Mouse (Mus musculus) myocyte (in vitro differentiated cells): ENCODE data around the gene Il34. TPM values are rescaled to one million over a fixed set of nuclear protein-coding genes. Genes with fewer than 3 reads are reported as not detected.

Experiments
- H3K27me3 ChIP-seq: one replicate; pipeline ENCODE4 v1.6.1; 2011; ENCODE audit not compliant: control insufficient read depth, insufficient read depth, insufficient read length
- H3K36me3 ChIP-seq: one replicate; pipeline ENCODE4 v1.6.1; 2011; ENCODE audit not compliant: control insufficient read depth, insufficient read depth
- H3K4me2 ChIP-seq: one replicate; pipeline ENCODE4 v1.6.1; 2011; ENCODE audit warnings: low read depth, control low read depth
- H3K4me3 ChIP-seq: one replicate; pipeline ENCODE4 v1.5.1; 2011; ENCODE audit warnings: mild to moderate bottlenecking, control low read depth, moderate library complexity
- H3K79me2 ChIP-seq: one replicate; pipeline ENCODE4 v1.6.1; 2011; ENCODE audit not compliant: control insufficient read depth, insufficient read depth
- H3ac ChIP-seq: one replicate; pipeline ENCODE4 v1.6.1; 2011; ENCODE audit not compliant: control insufficient read depth, insufficient read length
- CEBPB ChIP-seq: IDR thresholded peaks from 2 replicates; pipeline ENCODE4 v1.6.1; 2011; ENCODE audit warnings: mild to moderate bottlenecking, moderate library complexity; ENCODE audit not compliant: poor library complexity, insufficient read depth, severe bottlenecking
- E2F4 ChIP-seq: IDR thresholded peaks from one replicate; pipeline ENCODE4 v1.6.1; 2011; ENCODE audit warnings: mild to moderate bottlenecking, control low read depth, moderate library complexity; ENCODE audit not compliant: insufficient read depth
- MAX ChIP-seq: IDR thresholded peaks from one replicate; pipeline ENCODE4 v1.6.1; 2011; ENCODE audit warnings: low read depth, mild to moderate bottlenecking, control low read depth
- MYOD1 ChIP-seq, 3 experiments: IDR thresholded peaks; one replicate each; pipeline ENCODE4 v1.6.1; 2011; ENCODE audit warnings: control low read depth in 2 of 3, low read depth in 2 of 3, mild to moderate bottlenecking in 2 of 3, moderate library complexity in 1 of 3; ENCODE audit not compliant: insufficient read length in 2 of 3, control insufficient read depth in 1 of 3
- MYOG ChIP-seq, 3 experiments: IDR thresholded peaks; one replicate each; pipeline ENCODE4 v1.6.1; 2011; ENCODE audit warnings: control low read depth in 2 of 3, low read depth in 2 of 3, mild to moderate bottlenecking in 2 of 3; ENCODE audit not compliant: insufficient read length in 2 of 3, control insufficient read depth in 1 of 3, insufficient read depth in 1 of 3
- POLR2A ChIP-seq: IDR thresholded peaks from one replicate; pipeline ENCODE4 v1.6.1; 2011; ENCODE audit warnings: low read depth, mild to moderate bottlenecking, control low read depth, moderate library complexity; ENCODE audit not compliant: insufficient read length
- POLR2AphosphoS2 ChIP-seq: IDR thresholded peaks from one replicate; pipeline ENCODE4 v1.6.1; 2011; ENCODE audit warnings: low read depth, control low read depth; ENCODE audit not compliant: insufficient read length
- REST ChIP-seq: IDR thresholded peaks from one replicate; pipeline ENCODE4 v1.6.1; 2011; ENCODE audit warnings: mild to moderate bottlenecking, control low read depth, moderate library complexity; ENCODE audit not compliant: insufficient read depth, insufficient read length
- SRF ChIP-seq: IDR thresholded peaks from one replicate; pipeline ENCODE4 v1.6.1; 2011; ENCODE audit warnings: low read depth; ENCODE audit not compliant: control insufficient read depth, insufficient read length
- TCF12 ChIP-seq: IDR thresholded peaks from one replicate; pipeline ENCODE4 v1.6.1; 2011; ENCODE audit warnings: mild to moderate bottlenecking, control low read depth; ENCODE audit not compliant: poor library complexity, insufficient read depth, severe bottlenecking
- TCF3 ChIP-seq: IDR thresholded peaks from one replicate; pipeline ENCODE4 v1.6.1; 2011; ENCODE audit warnings: low read depth, control low read depth; ENCODE audit not compliant: insufficient read length
- USF1 ChIP-seq: IDR thresholded peaks from one replicate; pipeline ENCODE4 v1.6.1; 2011; ENCODE audit warnings: low read depth, mild to moderate bottlenecking, control low read depth, moderate library complexity
- polyA plus RNA-seq: library from polyadenylated mRNA; unstranded; fragments of >200 nt; fragmentation: generic; extraction: Trizol; gene quantifications from one replicate; pipeline ENCODE4 v1.2.1, GENCODE M21; 2012; ENCODE audit warnings: missing spikeins

Gene Il34
- polyA plus RNA-seq, 1 experiment = 13.4 TPM

- Histone ChIP-seq H3K4me2 (no peak overlapping the region), H3K27me3 (no peaks in the 10 kb centered on the region), H3K79me2 (peaks cover 18% of the 10 kb centered on the region), H3K4me3 (no peak overlapping the region), H3K36me3 (peaks cover 96% of the 10 kb centered on the region), H3ac (no peak overlapping the region)
- no peak for TF ChIP-seq CEBPB
- no peak for TF ChIP-seq E2F4
- TF ChIP-seq TCF12 = no peak
- TF ChIP-seq USF1 = no peak
- TF ChIP-seq REST = no peak
- no peak for TF ChIP-seq MAX
- no peak for TF ChIP-seq POLR2A
- TF ChIP-seq POLR2AphosphoS2 = no peak
- TF ChIP-seq MYOD1 (IDR thresholded peaks at IDR 0.05; ENCODE audit: control insufficient read depth in 1 of 3, insufficient read length in 2 of 3, low read depth in 2 of 3) = no peak
- TF ChIP-seq TCF3 = no peak
- no peak for TF ChIP-seq MYOG (IDR thresholded peaks at IDR 0.05; ENCODE audit: control insufficient read depth in 1 of 3, insufficient read depth in 1 of 3, insufficient read length in 2 of 3, low read depth in 2 of 3)
- TF ChIP-seq SRF = no peak
Observed at GRCm38 (mm10) chr8:110816990-110817389, 11.3 kb upstream of the Il34 start.

GRCm38 (mm10) chr8:110815308-110815707 is 9.6 kb upstream of the Il34 start:
- H3K27me3 ChIP-seq = no peaks in the 10 kb centered on the region
- TF ChIP-seq CEBPB (no peak), POLR2A (no peak), TCF12 (no peak), SRF (no peak), MAX (no peak), REST (no peak), USF1 (no peak), E2F4 (no peak), POLR2AphosphoS2 (no peak), MYOD1 (IDR thresholded peaks at IDR 0.05; ENCODE audit: control insufficient read depth in 1 of 3, insufficient read length in 2 of 3, low read depth in 2 of 3) (no peak), MYOG (IDR thresholded peaks at IDR 0.05; ENCODE audit: control insufficient read depth in 1 of 3, insufficient read depth in 1 of 3, insufficient read length in 2 of 3, low read depth in 2 of 3) (no peak), TCF3 (no peak)
- H3K36me3 ChIP-seq = peaks cover 95% of the 10 kb centered on the region
- H3ac ChIP-seq = no peak overlapping the region
- H3K4me3 ChIP-seq = no peak overlapping the region
- H3K4me2 ChIP-seq = no peak overlapping the region
- peaks cover 4% of the 10 kb centered on the region for H3K79me2 ChIP-seq

- no peak overlapping the region for H3K4me2 ChIP-seq
- H3K4me3 ChIP-seq = no peak overlapping the region
- H3K27me3 ChIP-seq = no peaks in the 10 kb centered on the region
- H3ac ChIP-seq = no peak overlapping the region
- H3K79me2 ChIP-seq = no peaks in the 10 kb centered on the region
- no peak for TF ChIP-seq REST
- TF ChIP-seq MYOD1 (IDR thresholded peaks at IDR 0.05; ENCODE audit: control insufficient read depth in 1 of 3, insufficient read length in 2 of 3, low read depth in 2 of 3) = no peak
- no peak for TF ChIP-seq MAX
- TF ChIP-seq POLR2AphosphoS2 = no peak
- TF ChIP-seq TCF12 = no peak
- TF ChIP-seq CEBPB = no peak
- no peak for TF ChIP-seq USF1
- no peak for TF ChIP-seq SRF
- TF ChIP-seq POLR2A = no peak
- no peak for TF ChIP-seq E2F4
- TF ChIP-seq MYOG (IDR thresholded peaks at IDR 0.05; ENCODE audit: control insufficient read depth in 1 of 3, insufficient read depth in 1 of 3, insufficient read length in 2 of 3, low read depth in 2 of 3) = no peak
- no peak for TF ChIP-seq TCF3
- peaks cover 87% of the 10 kb centered on the region for H3K36me3 ChIP-seq
Observed at GRCm38 (mm10) chr8:110813081-110813812, 7.5 kb upstream of the Il34 start.

GRCm38 (mm10) chr8:110812349-110813080 is 6.8 kb upstream of the Il34 start:
- no peak overlapping the region for H3ac ChIP-seq
- H3K36me3 ChIP-seq = peaks cover 80% of the 10 kb centered on the region
- H3K4me2 ChIP-seq = no peak overlapping the region
- no peak overlapping the region for H3K4me3 ChIP-seq
- no peaks in the 10 kb centered on the region for H3K27me3 ChIP-seq
- no peaks in the 10 kb centered on the region for H3K79me2 ChIP-seq
- TF ChIP-seq MYOD1 (IDR thresholded peaks at IDR 0.05; ENCODE audit: control insufficient read depth in 1 of 3, insufficient read length in 2 of 3, low read depth in 2 of 3) = no peak
- TF ChIP-seq E2F4 = no peak
- no peak for TF ChIP-seq USF1
- no peak for TF ChIP-seq TCF3
- no peak for TF ChIP-seq CEBPB
- no peak for TF ChIP-seq POLR2A
- TF ChIP-seq MYOG (IDR thresholded peaks at IDR 0.05; ENCODE audit: control insufficient read depth in 1 of 3, insufficient read depth in 1 of 3, insufficient read length in 2 of 3, low read depth in 2 of 3) = no peak
- no peak for TF ChIP-seq MAX
- no peak for TF ChIP-seq SRF
- TF ChIP-seq REST = no peak
- no peak for TF ChIP-seq POLR2AphosphoS2
- TF ChIP-seq TCF12 = no peak
